Mouse (Mus musculus): ENCODE data around the gene Fnbp4. TPM values are rescaled to one million over a fixed set of nuclear protein-coding genes. Genes with fewer than 3 reads are reported as not detected.

Fnbp4 gene
- polyA plus RNA-seq, 1 experiment from 2014 or later = 146 TPM

DNA sequence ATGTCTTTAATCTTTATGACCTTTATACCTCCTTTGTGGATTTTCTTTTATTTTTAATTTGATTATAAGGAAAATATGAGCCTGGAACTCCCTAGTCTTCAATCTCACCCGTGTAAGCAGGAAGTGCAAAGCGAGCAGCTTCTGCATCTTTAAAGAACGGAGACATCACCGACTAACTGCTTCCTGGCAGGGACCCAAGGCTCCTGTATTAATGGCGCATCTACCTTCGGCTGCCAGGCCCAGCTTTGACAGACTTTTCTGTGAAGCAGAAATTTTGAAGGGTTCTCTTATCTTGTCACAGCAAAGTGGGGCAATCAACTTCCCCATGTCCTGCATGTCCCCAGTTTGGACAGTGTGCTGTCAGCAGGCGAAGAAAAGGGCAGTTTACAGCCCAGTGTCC, 83.6 kb downstream of the Fnbp4 start:
- no peak for ATAC-seq (replicated peaks; ENCODE audit: low FRiP score)
- WGBS = 79% methylated on average over 7 of the region's 7 CpGs
- no peaks in the 10 kb centered on the region for H3K36me3 ChIP-seq (ENCODE audit: control insufficient read depth, insufficient read depth, low read length)
- DNase-seq (ENCODE audit: low spot score) = no peak
- H3K9ac ChIP-seq (ENCODE audit: low read length) = no peak overlapping the region
- H3K4me2 ChIP-seq (ENCODE audit: low read depth, low read length, severe bottlenecking) = no peak overlapping the region
- H3K9me3 ChIP-seq (ENCODE audit: control insufficient read depth, low read length) = no peaks in the 10 kb centered on the region
- no peaks in the 10 kb centered on the region for H3K27me3 ChIP-seq (ENCODE audit: control insufficient read depth, insufficient read depth, low read length)
- H3K4me3 ChIP-seq (ENCODE audit: low read depth, low read length) = no peak overlapping the region
- H3K4me1 ChIP-seq (replicated peaks; ENCODE audit: control insufficient read depth, insufficient read depth, low read length) = no peaks in the 10 kb centered on the region
- H3K27ac ChIP-seq (ENCODE audit: low read depth, low read length) = no peak overlapping the region

Other genes starting within 250 kb of the Fnbp4 start
- 2.5 and 2.9 TPM in 2 replicates for gene Ptprj, start 164.7 kb upstream of the Fnbp4 start, polyA plus RNA-seq (2014; fragmentation: Nextera tagmentation; extraction: Ambion mirVana)
- gene Nup160, start 68.2 kb upstream of the Fnbp4 start, polyA plus RNA-seq (2014; fragmentation: Nextera tagmentation; extraction: Ambion mirVana) = 57.6 and 64.1 TPM in 2 replicates
- 0.89 and 0.96 TPM in 2 replicates for gene Agbl2, start 37.4 kb downstream of the Fnbp4 start, polyA plus RNA-seq (2014; fragmentation: Nextera tagmentation; extraction: Ambion mirVana)
- gene Mtch2, start 101.8 kb downstream of the Fnbp4 start, polyA plus RNA-seq (2014; fragmentation: Nextera tagmentation; extraction: Ambion mirVana) = 247 and 256 TPM in 2 replicates
- 11.3 and 15.6 TPM in 2 replicates for gene C1qtnf4, start 140.5 kb downstream of the Fnbp4 start, polyA plus RNA-seq (2014; fragmentation: Nextera tagmentation; extraction: Ambion mirVana)
- 48.0 and 56.0 TPM in 2 replicates for gene Kbtbd4, start 159.4 kb downstream of the Fnbp4 start, polyA plus RNA-seq (2014; fragmentation: Nextera tagmentation; extraction: Ambion mirVana)
- gene Ndufs3, start 159.5 kb downstream of the Fnbp4 start, polyA plus RNA-seq (2014; fragmentation: Nextera tagmentation; extraction: Ambion mirVana) = 190 and 204 TPM in 2 replicates
- 119 TPM in 2 replicates for gene Celf1, start 195.0 kb downstream of the Fnbp4 start, polyA plus RNA-seq (2014; fragmentation: Nextera tagmentation; extraction: Ambion mirVana)